Mouse (Mus musculus): ENCODE data around the gene Zfp248. TPM values are rescaled to one million over a fixed set of nuclear protein-coding genes. Genes with fewer than 3 reads are reported as not detected.

The Zfp248 gene
- 1 to 10 TPM; 4.7 to 9.7 TPM for polyA plus RNA-seq (2017; shearing (Covaris generic))

GRCm38 (mm10) chr6:118455042-118455631 lies at the start of gene Zfp248:
TSS of gene Zfp248 (minus strand) at chr6:118455528.

DNA sequence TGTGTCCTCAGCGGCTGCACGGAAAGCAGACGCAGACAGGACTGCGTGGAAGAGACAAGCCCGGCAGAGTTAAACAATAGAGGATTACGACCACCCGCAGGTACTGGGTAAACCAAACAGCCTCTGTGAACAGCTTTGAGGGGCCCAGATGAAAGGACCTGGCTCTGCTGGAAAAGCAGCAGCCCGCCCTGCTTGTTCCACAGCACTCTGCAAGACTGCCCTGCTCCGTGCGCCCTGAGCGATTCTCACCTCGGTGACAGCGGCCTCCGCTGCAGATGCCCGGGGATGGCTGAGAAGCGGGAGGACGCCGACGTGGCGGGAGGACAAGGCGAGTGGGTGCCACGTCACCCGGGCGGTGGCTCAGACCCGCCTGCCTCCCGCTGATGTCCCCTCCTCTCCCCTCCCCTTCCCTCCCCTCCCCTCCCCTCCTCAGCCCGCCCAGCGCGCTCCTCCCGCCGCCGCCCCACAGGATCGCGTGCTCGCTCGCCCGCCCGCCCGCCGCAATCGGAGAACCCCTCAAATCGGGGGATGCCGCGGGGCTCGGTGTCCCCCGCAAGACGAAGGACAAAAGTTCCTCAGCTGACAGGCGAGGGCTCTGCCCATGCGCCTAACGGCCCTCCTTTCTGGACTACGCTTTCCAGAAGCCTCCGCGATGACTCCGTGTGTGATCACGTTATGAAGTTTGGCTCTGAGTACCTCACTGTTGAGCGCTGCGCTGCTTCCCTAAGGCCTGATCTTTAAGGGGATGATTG lies 23.8 kb upstream of the Zfp248 start, which contains the start of gene Zfp9:
TSS of gene Zfp9 (minus strand) at position 364 of the 752 bp plus-strand sequence.

DNA sequence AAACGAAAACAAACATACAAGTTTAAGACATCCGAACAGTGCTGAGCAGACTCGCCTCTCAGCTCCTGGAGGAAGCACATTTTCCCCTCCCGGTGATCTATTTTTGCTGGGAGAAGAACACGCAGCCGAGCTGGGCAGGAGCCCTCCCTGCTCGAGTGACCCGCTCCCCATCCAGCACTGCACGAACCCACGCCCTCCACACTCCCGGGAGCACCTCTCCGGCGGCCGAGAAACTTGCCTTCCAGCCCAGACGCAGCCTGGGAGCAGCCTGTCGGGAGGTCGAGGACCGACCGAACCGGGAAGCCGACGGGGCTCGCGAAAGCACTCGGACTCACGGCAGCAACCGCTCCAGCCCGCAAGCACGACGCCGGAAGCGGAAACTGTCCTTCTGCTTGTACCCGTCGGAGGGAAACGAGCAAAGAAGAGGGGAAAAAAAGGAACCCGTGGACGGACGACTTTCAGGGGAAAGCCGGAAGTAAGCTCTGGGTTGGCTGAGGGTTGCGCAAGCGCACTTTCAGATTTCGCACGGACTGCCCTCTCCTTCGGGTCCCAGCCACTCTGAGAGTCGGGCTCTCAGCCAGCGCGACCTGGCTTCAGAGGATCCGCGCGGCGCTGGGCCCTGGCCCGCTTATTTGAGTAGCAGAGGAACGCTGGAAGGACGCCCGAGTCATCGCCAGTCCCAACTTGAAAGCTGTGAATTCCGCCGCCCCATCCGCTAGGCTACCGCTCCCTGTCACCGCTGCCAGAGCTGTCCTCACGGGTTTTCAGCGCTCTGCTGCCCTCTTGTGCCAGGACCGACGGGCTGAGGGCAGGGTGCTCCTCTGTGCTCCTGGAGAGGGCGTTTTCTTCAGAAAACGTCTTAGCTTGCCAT lies 36.0 kb downstream of the Zfp248 start, which contains the start of gene Bms1:
TSS of gene Bms1 (minus strand) at position 425 of the 871 bp plus-strand sequence.

Other genes with a start within 250 kb of the Zfp248 start
- gene Bms1, start 36.1 kb downstream of the Zfp248 start, polyA plus RNA-seq (2017; shearing (Covaris generic)): 10 to 100 TPM; 49.0 to 49.6 TPM
- 1 to 10 TPM in 1 of 2 experiments, under 1 TPM in 1; 0.13 to 1.0 TPM for gene Zfp9, start 23.8 kb upstream of the Zfp248 start, polyA plus RNA-seq (2017; shearing (Covaris generic))
- 10 to 100 TPM; 11.6 to 15.2 TPM for gene Ankrd26, start 106.7 kb upstream of the Zfp248 start, polyA plus RNA-seq (2017; shearing (Covaris generic))